Mouse (Mus musculus): ENCODE results near the gene Msh6. TPM values are rescaled to one million over a fixed set of nuclear protein-coding genes. Genes with fewer than 3 reads are reported as not detected.
A peak's percentile ranks its signal among the peaks of the same experiment; 100 is the strongest.
"Not testable (repeated sequence)": the region's sequence is repeated elsewhere in the genome, so short reads cannot be mapped to it uniquely, and the experiment has no call there.

Gene Msh6
- polyA plus RNA-seq, 1 experiment: 3.3 TPM

- no peak overlapping the region for H3K4me3 ChIP-seq (ENCODE audit: insufficient read depth, low read depth, low read length)
- 75% methylated on average over 8 of the region's 8 CpGs for WGBS
- H3K4me1 ChIP-seq (ENCODE audit: control insufficient read depth, insufficient read depth, low read length): peaks cover 5% of the 10 kb centered on the region; the same call in 1 of the 2 replicates
- TF ChIP-seq CTCF (conservative IDR thresholded peaks at IDR 0.05; ENCODE audit: insufficient read depth, insufficient read length, low read depth, low read length) (0 out of 2 replicates have a peak, but pooled peaks have one; percentile 13), POLR2A (IDR thresholded peaks at IDR 0.05; ENCODE audit: low read depth, low read length) (no peak)
- no peak for DNase-seq
- no peaks in the 10 kb centered on the region for H3K27me3 ChIP-seq (replicated peaks; ENCODE audit: control insufficient read depth, insufficient read depth, low read length)
- H3K27ac ChIP-seq (ENCODE audit: insufficient read depth, low read depth, low read length): no peak overlapping the region; the same call in 1 of the 2 replicates
- no peaks in the 10 kb centered on the region for H3K36me3 ChIP-seq (ENCODE audit: control insufficient read depth, insufficient read depth, low read length)
Observed at GRCm38 (mm10) chr17:87958283-87958682, 16.6 kb upstream of the Msh6 start.

- DNase-seq: peak; percentile 59
- H3K4me1 ChIP-seq (ENCODE audit: control insufficient read depth, insufficient read depth, low read length); H3K36me3 ChIP-seq (ENCODE audit: control insufficient read depth, insufficient read depth, low read length); H3K27me3 ChIP-seq (replicated peaks; ENCODE audit: control insufficient read depth, insufficient read depth, low read length); H3K27ac ChIP-seq (ENCODE audit: insufficient read depth, low read depth, low read length); H3K4me3 ChIP-seq (ENCODE audit: insufficient read depth, low read depth, low read length): not testable (repeated sequence)
- 56% methylated on average over 11 of the region's 11 CpGs for WGBS
Observed at GRCm38 (mm10) chr17:87959406-87959805, 15.5 kb upstream of the Msh6 start.

- not testable (repeated sequence) for H3K36me3 ChIP-seq (ENCODE audit: control insufficient read depth, insufficient read depth, low read length); H3K4me3 ChIP-seq (ENCODE audit: insufficient read depth, low read depth, low read length); H3K4me1 ChIP-seq (ENCODE audit: control insufficient read depth, insufficient read depth, low read length); H3K27ac ChIP-seq (ENCODE audit: insufficient read depth, low read depth, low read length); H3K27me3 ChIP-seq (replicated peaks; ENCODE audit: control insufficient read depth, insufficient read depth, low read length)
- DNase-seq: peak; percentile 74
- 38% methylated on average over 5 of the region's 5 CpGs for WGBS
Observed at GRCm38 (mm10) chr17:87959931-87960330, 14.9 kb upstream of the Msh6 start.

- Histone ChIP-seq H3K4me3 (ENCODE audit: insufficient read depth, low read depth, low read length) (no peak overlapping the region), H3K36me3 (ENCODE audit: control insufficient read depth, insufficient read depth, low read length) (no peaks in the 10 kb centered on the region), H3K4me1 (ENCODE audit: control insufficient read depth, insufficient read depth, low read length) (no peaks in the 10 kb centered on the region), H3K27me3 (replicated peaks; ENCODE audit: control insufficient read depth, insufficient read depth, low read length) (no peaks in the 10 kb centered on the region), H3K27ac (ENCODE audit: insufficient read depth, low read depth, low read length) (no peak overlapping the region)
- no peak for DNase-seq
- 85% methylated on average over 14 of the region's 14 CpGs for WGBS
- TF ChIP-seq POLR2A (IDR thresholded peaks at IDR 0.05; ENCODE audit: low read depth, low read length) (no peak), CTCF (conservative IDR thresholded peaks at IDR 0.05; ENCODE audit: insufficient read depth, insufficient read length, low read depth, low read length) (no peak)
Observed at GRCm38 (mm10) chr17:87963081-87964075, 11.5 kb upstream of the Msh6 start.

- DNase-seq: peak; percentile 31
- H3K27ac ChIP-seq (ENCODE audit: insufficient read depth, low read depth, low read length); H3K27me3 ChIP-seq (replicated peaks; ENCODE audit: control insufficient read depth, insufficient read depth, low read length); H3K36me3 ChIP-seq (ENCODE audit: control insufficient read depth, insufficient read depth, low read length); H3K4me3 ChIP-seq (ENCODE audit: insufficient read depth, low read depth, low read length); H3K4me1 ChIP-seq (ENCODE audit: control insufficient read depth, insufficient read depth, low read length): not testable (repeated sequence)
- 30% methylated on average over 7 of the region's 8 CpGs for WGBS
Observed at GRCm38 (mm10) chr17:87968483-87968926, 6.4 kb upstream of the Msh6 start.

- H3K4me1 ChIP-seq (ENCODE audit: control insufficient read depth, insufficient read depth, low read length); H3K36me3 ChIP-seq (ENCODE audit: control insufficient read depth, insufficient read depth, low read length); H3K27me3 ChIP-seq (replicated peaks; ENCODE audit: control insufficient read depth, insufficient read depth, low read length); H3K27ac ChIP-seq (ENCODE audit: insufficient read depth, low read depth, low read length); DNase-seq; H3K4me3 ChIP-seq (ENCODE audit: insufficient read depth, low read depth, low read length): not testable (repeated sequence)
- 86% methylated on average over 15 of the region's 15 CpGs for WGBS
Observed at GRCm38 (mm10) chr17:87971696-87972591, 2.9 kb upstream of the Msh6 start.

- Histone ChIP-seq H3K4me3 (ENCODE audit: insufficient read depth, low read depth, low read length) (no peak overlapping the region), H3K36me3 (ENCODE audit: control insufficient read depth, insufficient read depth, low read length) (no peaks in the 10 kb centered on the region), H3K27me3 (replicated peaks; ENCODE audit: control insufficient read depth, insufficient read depth, low read length) (no peaks in the 10 kb centered on the region), H3K27ac (ENCODE audit: insufficient read depth, low read depth, low read length) (no peak overlapping the region), H3K4me1 (ENCODE audit: control insufficient read depth, insufficient read depth, low read length) (no peaks in the 10 kb centered on the region; the same call in 1 of the 2 replicates)
- no peak for TF ChIP-seq POLR2A (IDR thresholded peaks at IDR 0.05; ENCODE audit: low read depth, low read length)
- TF ChIP-seq CTCF (conservative IDR thresholded peaks at IDR 0.05; ENCODE audit: insufficient read depth, insufficient read length, low read depth, low read length): no peak
- 82% methylated on average over 5 of the region's 5 CpGs for WGBS
- DNase-seq: no peak
Observed at GRCm38 (mm10) chr17:87972856-87973255, 2.0 kb upstream of the Msh6 start.

Measured in kidney, adult 2 months (tissue).